Mouse (Mus musculus) cerebellum, adult 11 months (tissue): ENCODE data around the gene Olfr1022.

ENCODE experiments used
- DNase-seq: peaks from one replicate; pipeline ENCODE4 v3.0.0; 2022

The Olfr1022 gene

DNA sequence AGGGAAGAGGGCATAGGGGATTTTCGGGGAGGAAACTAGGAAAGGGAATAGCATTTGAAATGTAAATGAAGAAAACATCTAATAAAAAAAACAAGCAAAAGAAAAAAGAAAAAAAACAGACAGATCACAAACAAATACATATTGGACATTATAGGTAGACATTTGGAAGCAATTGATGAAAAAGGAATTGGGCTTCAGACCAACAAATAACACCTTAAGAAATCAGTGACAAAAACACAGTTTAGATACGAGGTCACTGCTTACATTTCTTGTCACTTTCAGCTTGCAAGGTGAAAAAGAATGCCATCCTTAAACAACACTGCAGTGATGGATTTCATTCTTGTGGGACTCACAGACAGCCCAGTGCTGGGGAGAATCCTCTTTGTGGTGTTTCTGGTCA lies at the start of gene Olfr1022:
Gene Olfr1022, plus strand, starts transcription at position 301 of the 400 bp plus-strand sequence.
- DNase-seq, result no peak

DNA sequence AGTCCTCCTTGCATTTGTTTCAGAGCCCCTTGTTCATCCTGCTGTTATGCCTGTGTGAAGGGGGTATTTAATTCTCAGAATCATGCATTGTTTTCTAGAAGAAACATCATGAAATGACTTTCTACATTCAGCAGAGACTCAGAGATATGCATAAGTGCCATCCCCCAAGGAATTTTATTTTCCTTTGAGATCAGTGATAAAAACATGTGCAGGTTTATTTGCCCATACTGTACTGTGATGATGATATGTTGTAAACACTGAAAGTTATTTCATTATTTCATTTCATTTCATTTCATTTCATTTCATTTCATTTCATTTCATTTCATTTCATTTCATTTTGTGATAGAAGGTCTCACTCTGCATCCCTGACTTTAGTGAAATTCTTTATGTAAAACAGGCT lies 23.0 kb upstream of the Olfr1022 start, which contains the start of gene Olfr1019:
Gene Olfr1019, minus strand, starts transcription at position 101 of the 400 bp plus-strand sequence.
- no peak for DNase-seq

DNA sequence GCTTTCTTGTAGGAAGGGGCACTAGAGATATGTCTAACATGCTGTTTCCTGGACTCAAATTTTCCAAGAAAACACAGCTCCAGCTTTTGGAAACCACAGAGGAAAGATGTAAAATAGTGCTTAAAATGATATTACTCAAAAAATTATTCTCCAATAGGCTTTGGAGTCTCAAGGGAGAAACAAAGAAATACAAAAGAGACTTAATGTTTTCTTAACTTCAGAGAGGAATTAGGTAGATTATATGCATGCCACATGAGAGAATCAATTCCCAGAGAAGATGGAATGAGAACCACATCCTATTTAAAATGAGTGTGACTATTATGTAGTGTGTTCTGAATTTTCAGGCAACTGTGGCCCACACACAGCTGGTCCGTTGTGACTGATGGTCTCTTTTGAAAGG lies 21.7 kb upstream of the Olfr1022 start, which contains the start of gene Olfr1020:
Gene Olfr1020, plus strand, starts transcription at position 301 of the 400 bp plus-strand sequence.
- no peak for DNase-seq

DNA sequence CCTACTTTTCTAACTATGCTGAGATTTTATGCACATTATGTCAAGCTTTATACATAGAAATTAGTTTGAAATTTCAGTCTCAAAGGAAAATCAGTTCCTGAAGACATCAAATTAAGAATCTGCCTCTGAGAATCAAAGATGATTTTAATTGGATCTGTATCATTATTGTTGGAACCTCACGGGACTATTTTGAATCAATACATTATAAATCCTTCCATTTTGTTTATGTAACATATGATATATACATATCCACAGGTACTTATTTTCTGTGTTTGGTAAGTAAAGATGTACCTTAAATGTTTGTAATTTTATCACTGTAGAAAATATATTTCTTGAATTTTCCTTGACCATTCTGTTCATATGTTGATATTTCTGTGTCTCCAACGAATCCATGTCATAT lies 16.9 kb downstream of the Olfr1022 start, which contains the start of gene Olfr1023:
Gene Olfr1023, plus strand, starts transcription at position 301 of the 400 bp plus-strand sequence.
- DNase-seq, result no peak

- DNase-seq, result no peak
Measured at GRCm38 (mm10) chr2:85904952-85905351, 36.6 kb downstream of the Olfr1022 start, which contains the start of gene Olfr1024. Olfr1024 (minus strand) TSS chr2:85905052.

- no peak for DNase-seq
Measured at GRCm38 (mm10) chr2:85913197-85913596, 44.8 kb downstream of the Olfr1022 start.

DNA sequence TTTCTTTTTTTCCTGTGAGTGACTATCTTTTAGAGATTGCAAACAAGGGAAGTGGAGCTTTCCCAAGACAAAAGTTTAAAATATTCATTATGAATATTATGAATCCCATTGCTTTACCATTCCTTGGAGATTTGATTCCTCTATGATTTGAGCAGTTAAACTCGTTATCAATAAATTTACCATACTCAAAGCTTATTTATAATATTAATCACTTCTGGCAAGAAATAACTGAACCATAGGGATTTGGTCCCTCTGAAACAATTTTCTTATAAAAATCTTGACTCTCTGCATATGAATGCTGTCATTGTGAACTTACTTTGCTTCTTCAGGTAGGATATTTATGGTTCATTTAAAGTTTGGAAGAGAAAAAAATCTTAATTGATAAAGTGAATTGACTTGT lies 46.5 kb downstream of the Olfr1022 start, which contains the start of gene Olfr1025-ps1:
Gene Olfr1025-ps1, plus strand, starts transcription at position 301 of the 400 bp plus-strand sequence.
- DNase-seq, result no peak
